Mouse (Mus musculus): ENCODE results near the gene Cdkn1a. TPM values are rescaled to one million over a fixed set of nuclear protein-coding genes. Genes with fewer than 3 reads are reported as not detected.

The Cdkn1a gene
- polyA plus RNA-seq, 1 experiment from 2014 or later: 114 TPM

DNA sequence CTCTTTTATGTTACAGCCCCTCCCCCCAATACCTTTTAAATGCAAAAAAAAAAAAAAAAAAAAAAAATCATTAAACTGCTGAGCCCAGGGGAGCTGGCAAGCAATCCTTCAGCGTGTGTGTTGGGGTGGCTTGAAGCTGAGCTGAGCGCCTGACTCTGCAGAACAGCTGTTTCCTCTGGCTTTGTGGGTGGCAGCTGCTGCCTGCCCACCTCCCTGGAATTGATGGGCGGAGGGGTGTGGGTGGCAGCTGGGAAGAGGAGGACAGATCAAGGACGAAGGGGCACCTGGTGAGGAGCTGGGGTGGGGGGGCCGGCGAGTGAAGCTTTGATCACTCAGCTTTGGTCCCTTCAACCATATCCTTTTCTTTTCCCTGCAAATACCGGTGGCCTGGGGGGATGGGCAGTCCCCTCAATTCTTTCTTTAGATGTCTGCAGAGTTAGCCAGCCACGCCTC, 34.1 kb upstream of the Cdkn1a start:
- 14% methylated on average over 8 of the region's 8 CpGs for WGBS
- no peaks in the 10 kb centered on the region for H3K27me3 ChIP-seq (replicated peaks; ENCODE audit: control insufficient read depth, insufficient read depth, low read length)
- no peak overlapping the region for H3K27ac ChIP-seq (ENCODE audit: low read length)
- no peaks in the 10 kb centered on the region for H3K36me3 ChIP-seq (ENCODE audit: control insufficient read depth, insufficient read depth, low read length)
- H3K4me2 ChIP-seq (ENCODE audit: low read depth, low read length): no peak overlapping the region
- H3K4me1 ChIP-seq (ENCODE audit: control insufficient read depth, insufficient read depth, low read length): peaks cover 31% of the 10 kb centered on the region
- H3K9ac ChIP-seq (ENCODE audit: low read depth, low read length): no peak overlapping the region
- no peaks in the 10 kb centered on the region for H3K9me3 ChIP-seq (ENCODE audit: control insufficient read depth, low read length)
- no peak for ATAC-seq
- no peak overlapping the region for H3K4me3 ChIP-seq (ENCODE audit: low read length)

DNA sequence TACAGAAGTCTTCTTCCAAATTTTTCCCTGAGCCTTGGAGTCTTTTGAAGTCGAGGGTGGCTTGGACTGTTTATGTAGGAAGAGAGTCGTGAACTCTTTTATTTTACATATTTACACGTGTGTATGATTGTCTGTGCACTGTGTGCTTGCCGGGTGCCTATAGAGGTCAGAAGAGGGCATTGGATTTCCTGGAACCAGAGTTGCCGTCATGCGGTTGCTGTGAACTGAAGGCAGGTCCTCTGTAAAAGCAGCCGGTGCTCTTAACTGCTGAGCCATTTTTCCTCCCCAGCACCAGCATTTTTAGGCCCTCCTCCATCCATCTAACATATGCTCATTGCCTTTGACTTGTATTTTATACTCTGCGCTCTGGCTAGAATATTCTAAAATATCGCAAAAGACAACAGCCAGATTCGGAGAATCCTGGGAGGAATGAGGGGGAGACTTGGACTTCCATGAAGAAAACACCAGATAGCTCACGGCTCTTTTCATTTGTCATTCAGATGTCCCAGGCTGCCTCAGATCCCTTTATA, 33.4 kb upstream of the Cdkn1a start:
- Histone ChIP-seq H3K9me3 (ENCODE audit: control insufficient read depth, low read length) (no peaks in the 10 kb centered on the region), H3K27me3 (replicated peaks; ENCODE audit: control insufficient read depth, insufficient read depth, low read length) (no peaks in the 10 kb centered on the region), H3K9ac (ENCODE audit: low read depth, low read length) (no peak overlapping the region), H3K4me3 (ENCODE audit: low read length) (no peak overlapping the region), H3K36me3 (ENCODE audit: control insufficient read depth, insufficient read depth, low read length) (no peaks in the 10 kb centered on the region), H3K4me2 (ENCODE audit: low read depth, low read length) (no peak overlapping the region), H3K27ac (ENCODE audit: low read length) (no peak overlapping the region), H3K4me1 (ENCODE audit: control insufficient read depth, insufficient read depth, low read length) (peaks cover 34% of the 10 kb centered on the region)
- no peak for ATAC-seq
- 71% methylated on average over 11 of the region's 11 CpGs for WGBS

GRCm38 (mm10) chr17:29057961-29058360, 32.8 kb upstream of the Cdkn1a start:
- H3K27ac ChIP-seq (ENCODE audit: low read length): no peak overlapping the region
- ATAC-seq: no peak

DNA sequence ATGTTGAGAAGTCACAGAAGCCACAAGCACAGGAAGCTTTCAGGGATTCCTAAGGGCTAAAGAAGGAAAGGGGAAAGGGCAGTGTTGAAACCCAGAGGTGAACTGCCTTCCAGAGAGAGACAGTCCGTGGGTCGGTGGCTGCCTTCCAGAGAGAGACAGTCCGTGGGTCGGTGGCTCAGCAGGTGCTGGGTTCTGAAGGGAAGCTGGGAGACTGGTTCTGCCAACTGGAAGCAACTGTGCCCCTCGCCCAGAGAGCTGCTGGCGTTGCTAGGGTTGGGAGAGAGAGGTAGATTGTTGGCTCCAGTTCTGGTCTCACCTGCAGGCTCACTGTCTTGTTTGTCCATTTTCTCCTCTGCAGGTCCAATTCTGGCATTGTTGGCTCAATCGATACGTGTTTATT, 32.3 kb upstream of the Cdkn1a start:
- WGBS: 67% methylated on average over 8 of the region's 8 CpGs
- Histone ChIP-seq H3K36me3 (ENCODE audit: control insufficient read depth, insufficient read depth, low read length) (no peaks in the 10 kb centered on the region), H3K4me1 (ENCODE audit: control insufficient read depth, insufficient read depth, low read length) (peaks cover 39% of the 10 kb centered on the region)

More at GRCm38 (mm10) chr17:29057961-29058360, 32.8 kb upstream of the Cdkn1a start:
- no peaks in the 10 kb centered on the region for H3K36me3 ChIP-seq (ENCODE audit: control insufficient read depth, insufficient read depth, low read length)
- no peak overlapping the region for H3K4me2 ChIP-seq (ENCODE audit: low read depth, low read length)
- H3K4me3 ChIP-seq (ENCODE audit: low read length): no peak overlapping the region
- H3K9me3 ChIP-seq (ENCODE audit: control insufficient read depth, low read length): no peaks in the 10 kb centered on the region
- WGBS: 82% methylated on average over 10 of the region's 10 CpGs
- peaks cover 39% of the 10 kb centered on the region for H3K4me1 ChIP-seq (ENCODE audit: control insufficient read depth, insufficient read depth, low read length)
- H3K9ac ChIP-seq (ENCODE audit: low read depth, low read length): no peak overlapping the region
- H3K27me3 ChIP-seq (replicated peaks; ENCODE audit: control insufficient read depth, insufficient read depth, low read length): no peaks in the 10 kb centered on the region

GRCm38 (mm10) chr17:29059581-29059980, 31.2 kb upstream of the Cdkn1a start:
- Histone ChIP-seq H3K9ac (ENCODE audit: low read depth, low read length) (no peak overlapping the region), H3K36me3 (ENCODE audit: control insufficient read depth, insufficient read depth, low read length) (no peaks in the 10 kb centered on the region), H3K27ac (ENCODE audit: low read length) (no peak overlapping the region), H3K4me1 (ENCODE audit: control insufficient read depth, insufficient read depth, low read length) (peaks cover 33% of the 10 kb centered on the region), H3K4me3 (ENCODE audit: low read length) (no peak overlapping the region), H3K27me3 (replicated peaks; ENCODE audit: control insufficient read depth, insufficient read depth, low read length) (no peaks in the 10 kb centered on the region), H3K9me3 (ENCODE audit: control insufficient read depth, low read length) (no peaks in the 10 kb centered on the region), H3K4me2 (ENCODE audit: low read depth, low read length) (no peak overlapping the region)
- 65% methylated on average over 3 of the region's 3 CpGs for WGBS
- ATAC-seq: no peak

More for the DNA sequence above, 32.3 kb upstream of the Cdkn1a start:
- Histone ChIP-seq H3K9ac (ENCODE audit: low read depth, low read length) (no peak overlapping the region), H3K27me3 (replicated peaks; ENCODE audit: control insufficient read depth, insufficient read depth, low read length) (no peaks in the 10 kb centered on the region), H3K4me2 (ENCODE audit: low read depth, low read length) (no peak overlapping the region), H3K9me3 (ENCODE audit: control insufficient read depth, low read length) (no peaks in the 10 kb centered on the region), H3K4me3 (ENCODE audit: low read length) (no peak overlapping the region), H3K27ac (ENCODE audit: low read length) (no peak overlapping the region)
- ATAC-seq: no peak

DNA sequence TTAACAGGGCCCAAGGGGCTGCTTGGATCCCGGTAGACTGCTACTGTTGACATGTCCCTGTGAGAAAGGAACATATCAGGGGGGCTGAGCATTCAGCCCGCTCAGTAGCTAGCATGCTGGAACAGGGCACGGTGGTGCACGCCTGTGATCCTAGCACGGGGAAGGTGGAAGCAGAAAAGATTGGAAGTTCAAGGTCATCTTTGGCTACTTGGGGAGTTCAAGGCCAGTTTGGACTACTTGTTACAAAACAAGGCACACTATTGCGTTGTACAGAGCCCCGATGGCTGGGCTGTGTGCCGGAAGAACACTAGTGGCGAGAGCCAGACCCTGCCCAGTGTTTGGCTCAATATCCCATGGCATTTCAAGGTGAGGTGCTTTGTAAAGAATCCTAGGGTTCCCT, 29.8 kb upstream of the Cdkn1a start:
- H3K4me1 ChIP-seq (ENCODE audit: control insufficient read depth, insufficient read depth, low read length): peaks cover 29% of the 10 kb centered on the region
- no peaks in the 10 kb centered on the region for H3K36me3 ChIP-seq (ENCODE audit: control insufficient read depth, insufficient read depth, low read length)
- WGBS: 85% methylated on average over 9 of the region's 9 CpGs
- no peaks in the 10 kb centered on the region for H3K27me3 ChIP-seq (replicated peaks; ENCODE audit: control insufficient read depth, insufficient read depth, low read length)
- no peak overlapping the region for H3K4me3 ChIP-seq (ENCODE audit: low read length)
- H3K9ac ChIP-seq (ENCODE audit: low read depth, low read length): no peak overlapping the region
- H3K4me2 ChIP-seq (ENCODE audit: low read depth, low read length): no peak overlapping the region
- ATAC-seq: no peak
- no peak overlapping the region for H3K27ac ChIP-seq (ENCODE audit: low read length)
- H3K9me3 ChIP-seq (ENCODE audit: control insufficient read depth, low read length): no peaks in the 10 kb centered on the region

- no peak overlapping the region for H3K4me2 ChIP-seq (ENCODE audit: low read depth, low read length)
- peaks cover 16% of the 10 kb centered on the region; the same call in 1 of the 2 replicates for H3K4me1 ChIP-seq (ENCODE audit: control insufficient read depth, insufficient read depth, low read length)
- 49% methylated on average over 13 of the region's 13 CpGs for WGBS
- no peak overlapping the region for H3K4me3 ChIP-seq (ENCODE audit: low read length)
- no peak overlapping the region for H3K9ac ChIP-seq (ENCODE audit: low read depth, low read length)
- no peaks in the 10 kb centered on the region for H3K9me3 ChIP-seq (ENCODE audit: control insufficient read depth, low read length)
- ATAC-seq: no peak
- no peaks in the 10 kb centered on the region for H3K27me3 ChIP-seq (replicated peaks; ENCODE audit: control insufficient read depth, insufficient read depth, low read length)
- no peaks in the 10 kb centered on the region for H3K36me3 ChIP-seq (ENCODE audit: control insufficient read depth, insufficient read depth, low read length)
- H3K27ac ChIP-seq (ENCODE audit: low read length): no peak overlapping the region
Observed at GRCm38 (mm10) chr17:29062119-29063035, 28.4 kb upstream of the Cdkn1a start.

DNA sequence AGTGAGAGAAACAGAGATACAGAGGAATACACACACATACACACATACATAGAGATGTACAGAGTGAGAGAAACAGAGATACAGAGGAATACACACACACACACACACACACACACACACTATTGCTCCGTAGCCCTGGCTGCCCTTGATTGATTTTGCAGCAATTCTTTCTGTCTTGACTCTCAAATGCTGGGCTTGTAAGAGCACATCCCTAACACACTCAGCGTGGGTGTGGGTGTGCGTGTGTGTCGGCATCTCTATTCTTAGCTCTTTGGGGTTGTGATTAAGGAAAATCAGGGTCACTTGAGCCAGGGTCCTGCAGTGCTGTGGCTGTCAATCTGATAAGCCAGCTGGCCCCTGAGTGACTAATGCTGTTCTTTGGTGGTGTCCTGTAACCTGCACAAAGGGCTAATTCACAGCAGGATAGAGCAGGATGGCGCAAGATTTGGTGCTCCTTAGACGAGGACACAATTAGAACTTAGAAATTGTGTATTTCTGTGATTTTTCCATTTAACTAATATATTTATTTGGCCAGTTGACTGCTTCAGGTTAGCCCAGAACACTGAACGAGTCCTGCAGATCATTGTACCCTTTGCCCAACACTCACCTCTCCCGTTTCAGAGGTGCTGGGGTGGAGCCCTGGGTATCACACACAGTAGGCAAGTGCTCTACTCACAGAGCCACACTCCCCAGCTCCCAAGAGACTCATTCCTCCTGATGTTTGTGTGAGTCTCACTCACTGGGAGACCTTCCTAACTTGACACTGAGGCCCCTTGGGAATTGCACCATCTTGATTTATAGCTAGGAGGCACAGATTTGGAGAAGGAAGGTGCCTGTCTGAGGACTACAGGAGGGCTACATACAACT, 27.4 kb upstream of the Cdkn1a start:
- 60% methylated on average over 8 of the region's 8 CpGs for WGBS
- H3K27me3 ChIP-seq (replicated peaks; ENCODE audit: control insufficient read depth, insufficient read depth, low read length): no peaks in the 10 kb centered on the region
- no peak overlapping the region for H3K4me3 ChIP-seq (ENCODE audit: low read length)
- H3K4me1 ChIP-seq (ENCODE audit: control insufficient read depth, insufficient read depth, low read length): peaks cover 16% of the 10 kb centered on the region; the same call in 1 of the 2 replicates
- no peak overlapping the region for H3K4me2 ChIP-seq (ENCODE audit: low read depth, low read length)
- no peak overlapping the region for H3K27ac ChIP-seq (ENCODE audit: low read length)
- no peaks in the 10 kb centered on the region for H3K36me3 ChIP-seq (ENCODE audit: control insufficient read depth, insufficient read depth, low read length)
- ATAC-seq: no peak
- H3K9me3 ChIP-seq (ENCODE audit: control insufficient read depth, low read length): no peaks in the 10 kb centered on the region
- H3K9ac ChIP-seq (ENCODE audit: low read depth, low read length): no peak overlapping the region

- Histone ChIP-seq H3K9ac (ENCODE audit: low read depth, low read length) (no peak overlapping the region), H3K36me3 (ENCODE audit: control insufficient read depth, insufficient read depth, low read length) (no peaks in the 10 kb centered on the region), H3K4me2 (ENCODE audit: low read depth, low read length) (no peak overlapping the region), H3K9me3 (ENCODE audit: control insufficient read depth, low read length) (no peaks in the 10 kb centered on the region), H3K27ac (ENCODE audit: low read length) (no peak overlapping the region), H3K27me3 (replicated peaks; ENCODE audit: control insufficient read depth, insufficient read depth, low read length) (no peaks in the 10 kb centered on the region), H3K4me3 (ENCODE audit: low read length) (no peak overlapping the region), H3K4me1 (ENCODE audit: control insufficient read depth, insufficient read depth, low read length) (peaks cover 21% of the 10 kb centered on the region; the same call in 1 of the 2 replicates)
- WGBS: 71% methylated on average over 2 of the region's 2 CpGs
- ATAC-seq: no peak
Observed at GRCm38 (mm10) chr17:29063988-29064285, 26.8 kb upstream of the Cdkn1a start.

All from intestine, embryonic 16.5 days (tissue).